Mouse (Mus musculus) forebrain, embryonic 13.5 days (tissue): ENCODE measurements around the gene Socs3. TPM values are rescaled to one million over a fixed set of nuclear protein-coding genes. Genes with fewer than 3 reads are reported as not detected.

ENCODE experiments used
- ATAC-seq: fragments of 200-750 bp; cut with Nextera tagmentation; 2 replicates; pipeline ENCODE4 v1.8.0; 2017
- H3K27ac ChIP-seq: fragments of 300-500 bp; sonication (generic); 2 replicates; pipeline ENCODE4 v1.5.1; 2015; ENCODE audit warnings: inconsistent platforms, mild to moderate bottlenecking, moderate library complexity
- H3K27me3 ChIP-seq: fragments of 300-500 bp; sonication (generic); 2 replicates; pipeline ENCODE4 v1.6.1; 2015; ENCODE audit warnings: mild to moderate bottlenecking, inconsistent platforms
- H3K36me3 ChIP-seq: fragments of 300-500 bp; sonication (generic); 2 replicates; pipeline ENCODE4 v1.6.1; 2015; ENCODE audit warnings: mild to moderate bottlenecking, inconsistent platforms; ENCODE audit not compliant: poor library complexity, severe bottlenecking
- H3K4me1 ChIP-seq: fragments of 300-500 bp; sonication (generic); 2 replicates; pipeline ENCODE4 v1.6.1; 2015; ENCODE audit warnings: inconsistent platforms
- H3K4me2 ChIP-seq: fragments of 300-500 bp; sonication (generic); 2 replicates; pipeline ENCODE4 v1.6.1; 2015; ENCODE audit warnings: inconsistent platforms, mild to moderate bottlenecking, moderate library complexity
- H3K4me3 ChIP-seq: fragments of 300-500 bp; sonication (generic); 2 replicates; pipeline ENCODE4 v1.5.1; 2015; ENCODE audit warnings: mild to moderate bottlenecking, inconsistent platforms
- H3K9ac ChIP-seq: fragments of 300-500 bp; sonication (generic); 2 replicates; pipeline ENCODE4 v1.6.1; 2015; ENCODE audit warnings: mild to moderate bottlenecking, inconsistent platforms
- H3K9me3 ChIP-seq: fragments of 300-500 bp; sonication (generic); replicated peaks from 2 replicates; pipeline ENCODE4 v1.6.1; 2016; ENCODE audit warnings: inconsistent platforms
- WGBS: fragments of 180-500 bp; shearing (Covaris S2); methylation state at CpG from one replicate; pipeline ENCODE4 v1.1.7; 2015; 5-methylcytosine and 5-hydroxymethylcytosine counted together
- polyA plus RNA-seq: library from polyadenylated mRNA; unstranded; fragments of >200 nt; fragmentation: Nextera tagmentation; extraction: Ambion mirVana; gene quantifications from 2 replicates; pipeline ENCODE4 v1.2.1, GENCODE M21; 2015

Gene Socs3
- polyA plus RNA-seq, 1 experiment from 2014 or later, result 12.4 TPM

GRCm38 (mm10) chr11:117976081-117976582 lies 6.3 kb upstream of the Socs3 start:
- peak overlapping the region; percentile 70 for H3K27ac ChIP-seq
- no peaks in the 10 kb centered on the region for H3K36me3 ChIP-seq
- ATAC-seq, result peak; percentile 62
- no peak overlapping the region for H3K4me3 ChIP-seq
- H3K4me2 ChIP-seq, result peak overlapping the region; percentile 24
- no peaks in the 10 kb centered on the region for H3K9me3 ChIP-seq
- peaks cover 14% of the 10 kb centered on the region for H3K27me3 ChIP-seq
- H3K9ac ChIP-seq, result peak overlapping the region; percentile 41
- H3K4me1 ChIP-seq, result peaks cover 30% of the 10 kb centered on the region
- under 1% methylated on average over 8 of the region's 8 CpGs for WGBS

GRCm38 (mm10) chr11:117975211-117975967 lies 5.5 kb upstream of the Socs3 start:
- Histone ChIP-seq H3K9me3 (no peaks in the 10 kb centered on the region), H3K27ac (peak overlapping the region; percentile 70), H3K27me3 (peaks cover 14% of the 10 kb centered on the region), H3K9ac (0 out of 2 replicates have a peak overlapping the region, but pooled peaks have one; percentile 41), H3K4me2 (peak overlapping the region; percentile 24), H3K4me1 (peaks cover 33% of the 10 kb centered on the region), H3K36me3 (no peaks in the 10 kb centered on the region), H3K4me3 (no peak overlapping the region)
- WGBS, result 1% methylated on average over 18 of the region's 18 CpGs
- ATAC-seq, result peak; percentile 33; the same call in 1 of the 2 replicates

GRCm38 (mm10) chr11:117974327-117975125 lies 4.7 kb upstream of the Socs3 start:
- no peak for ATAC-seq
- H3K4me2 ChIP-seq, result no peak overlapping the region
- 25% methylated on average over 14 of the region's 14 CpGs for WGBS
- H3K4me3 ChIP-seq, result no peak overlapping the region
- no peak overlapping the region for H3K9ac ChIP-seq
- no peak overlapping the region for H3K27ac ChIP-seq
- peaks cover 14% of the 10 kb centered on the region for H3K27me3 ChIP-seq
- peaks cover 42% of the 10 kb centered on the region for H3K4me1 ChIP-seq
- no peaks in the 10 kb centered on the region for H3K9me3 ChIP-seq
- no peaks in the 10 kb centered on the region for H3K36me3 ChIP-seq

GRCm38 (mm10) chr11:117973569-117973968 lies 3.7 kb upstream of the Socs3 start:
- Histone ChIP-seq H3K4me2 (no peak overlapping the region), H3K27me3 (peaks cover 14% of the 10 kb centered on the region), H3K9ac (no peak overlapping the region), H3K4me3 (no peak overlapping the region), H3K36me3 (no peaks in the 10 kb centered on the region), H3K27ac (no peak overlapping the region), H3K9me3 (no peaks in the 10 kb centered on the region), H3K4me1 (peaks cover 43% of the 10 kb centered on the region)
- 46% methylated on average over 5 of the region's 5 CpGs for WGBS
- no peak for ATAC-seq

GRCm38 (mm10) chr11:117972656-117973558 lies 3.1 kb upstream of the Socs3 start:
- no peak for ATAC-seq
- no peak overlapping the region for H3K4me3 ChIP-seq
- 54% methylated on average over 11 of the region's 11 CpGs for WGBS

GRCm38 (mm10) chr11:117971646-117972242 lies 1.9 kb upstream of the Socs3 start:
- 61% methylated on average over 2 of the region's 2 CpGs for WGBS
- H3K9me3 ChIP-seq, result no peaks in the 10 kb centered on the region
- peaks cover 57% of the 10 kb centered on the region for H3K4me1 ChIP-seq
- H3K27me3 ChIP-seq, result peaks cover 25% of the 10 kb centered on the region
- no peaks in the 10 kb centered on the region for H3K36me3 ChIP-seq
- H3K4me2 ChIP-seq, result no peak overlapping the region
- no peak overlapping the region for H3K9ac ChIP-seq
- H3K27ac ChIP-seq, result no peak overlapping the region
- H3K4me3 ChIP-seq, result no peak overlapping the region
- ATAC-seq, result no peak

More at GRCm38 (mm10) chr11:117972656-117973558, 3.1 kb upstream of the Socs3 start:
- H3K27me3 ChIP-seq, result peaks cover 14% of the 10 kb centered on the region
- no peaks in the 10 kb centered on the region for H3K36me3 ChIP-seq
- H3K4me1 ChIP-seq, result peaks cover 46% of the 10 kb centered on the region
- H3K9ac ChIP-seq, result no peak overlapping the region
- no peaks in the 10 kb centered on the region for H3K9me3 ChIP-seq
- no peak overlapping the region for H3K27ac ChIP-seq
- H3K4me2 ChIP-seq, result no peak overlapping the region

GRCm38 (mm10) chr11:117971100-117971499 lies 1.3 kb upstream of the Socs3 start:
- H3K9ac ChIP-seq, result no peak overlapping the region
- WGBS, result 68% methylated on average over 6 of the region's 6 CpGs
- H3K4me3 ChIP-seq, result no peak overlapping the region
- no peak for ATAC-seq
- no peaks in the 10 kb centered on the region for H3K36me3 ChIP-seq
- peaks cover 31% of the 10 kb centered on the region for H3K27me3 ChIP-seq
- no peak overlapping the region for H3K4me2 ChIP-seq
- no peak overlapping the region for H3K27ac ChIP-seq
- peaks cover 57% of the 10 kb centered on the region for H3K4me1 ChIP-seq
- H3K9me3 ChIP-seq, result no peaks in the 10 kb centered on the region

GRCm38 (mm10) chr11:117969100-117969944 lies 525 bp downstream of the Socs3 start:
- peak overlapping the region; percentile 99 for H3K4me2 ChIP-seq
- WGBS, result under 1% methylated on average over 57 of the region's 65 CpGs
- no peaks in the 10 kb centered on the region for H3K9me3 ChIP-seq
- peak; percentile 88 for ATAC-seq
- peak overlapping the region; percentile 75 for H3K4me3 ChIP-seq
- peaks cover 45% of the 10 kb centered on the region for H3K27me3 ChIP-seq
- H3K9ac ChIP-seq, result peak overlapping the region; percentile 88
- peak overlapping the region; percentile 95 for H3K27ac ChIP-seq
- peaks cover 57% of the 10 kb centered on the region for H3K4me1 ChIP-seq
- no peaks in the 10 kb centered on the region for H3K36me3 ChIP-seq

- under 1% methylated on average over 33 of the region's 34 CpGs for WGBS
- Histone ChIP-seq H3K9ac (peak overlapping the region; percentile 88), H3K27me3 (peaks cover 42% of the 10 kb centered on the region), H3K36me3 (no peaks in the 10 kb centered on the region), H3K4me3 (peak overlapping the region; percentile 75), H3K9me3 (no peaks in the 10 kb centered on the region), H3K27ac (peak overlapping the region; percentile 95), H3K4me2 (peak overlapping the region; percentile 99), H3K4me1 (peaks cover 58% of the 10 kb centered on the region)
- peak; percentile 36 for ATAC-seq
Measured at GRCm38 (mm10) chr11:117968716-117969099, 1.1 kb downstream of the Socs3 start.

- Histone ChIP-seq H3K4me2 (peak overlapping the region; percentile 99), H3K9me3 (no peaks in the 10 kb centered on the region), H3K9ac (peak overlapping the region; percentile 88), H3K4me3 (peak overlapping the region; percentile 75), H3K4me1 (peaks cover 63% of the 10 kb centered on the region), H3K27me3 (peaks cover 36% of the 10 kb centered on the region), H3K27ac (peak overlapping the region; percentile 95), H3K36me3 (no peaks in the 10 kb centered on the region)
- WGBS, result under 1% methylated on average over 64 of the region's 64 CpGs
- ATAC-seq, result no peak
Measured at GRCm38 (mm10) chr11:117968016-117968671, 1.7 kb downstream of the Socs3 start.
